Mouse (Mus musculus) cortical plate, adult 2 months (tissue): Measurements from ENCODE around the gene Prkcz. TPM values are rescaled to one million over a fixed set of nuclear protein-coding genes. Genes with fewer than 3 reads are reported as not detected.
A peak's percentile ranks its signal among the peaks of the same experiment; 100 is the strongest.

Experiments
- H3K27ac ChIP-seq: fragments of 200-500 bp; 2 replicates; pipeline ENCODE4 v1.5.1; 2012; ENCODE audit warnings: low read length, control low read depth, inconsistent platforms; ENCODE audit not compliant: insufficient read depth
- H3K4me1 ChIP-seq: fragments of 200-500 bp; 2 replicates; pipeline ENCODE4 v1.6.1; 2011; ENCODE audit warnings: low read length; ENCODE audit not compliant: control insufficient read depth, insufficient read depth
- H3K4me3 ChIP-seq: fragments of 200-500 bp; 2 replicates; pipeline ENCODE4 v1.5.1; 2011; ENCODE audit warnings: mild to moderate bottlenecking, low read length, control low read depth; ENCODE audit not compliant: insufficient read depth
- CTCF ChIP-seq: fragments of 200-500 bp; IDR thresholded peaks from 2 replicates; pipeline ENCODE4 v1.5.1; 2011; ENCODE audit warnings: mild to moderate bottlenecking, control low read depth, low read length; ENCODE audit not compliant: insufficient read depth; ENCODE audit errors: extremely low read depth
- POLR2A ChIP-seq: fragments of 200-500 bp; IDR thresholded peaks from 2 replicates; pipeline ENCODE4 v1.6.1; 2011; ENCODE audit warnings: mild to moderate bottlenecking, low read length, control low read depth; ENCODE audit not compliant: insufficient read depth; ENCODE audit errors: extremely low read depth
- polyA plus RNA-seq: library from polyadenylated mRNA; depleted of rRNA; stranded (reverse); fragments of >200 nt; gene quantifications from 2 replicates; pipeline ENCODE4 v1.2.3, GENCODE M21; 2012

Prkcz gene
- polyA plus RNA-seq, 1 experiment = 315 TPM

DNA sequence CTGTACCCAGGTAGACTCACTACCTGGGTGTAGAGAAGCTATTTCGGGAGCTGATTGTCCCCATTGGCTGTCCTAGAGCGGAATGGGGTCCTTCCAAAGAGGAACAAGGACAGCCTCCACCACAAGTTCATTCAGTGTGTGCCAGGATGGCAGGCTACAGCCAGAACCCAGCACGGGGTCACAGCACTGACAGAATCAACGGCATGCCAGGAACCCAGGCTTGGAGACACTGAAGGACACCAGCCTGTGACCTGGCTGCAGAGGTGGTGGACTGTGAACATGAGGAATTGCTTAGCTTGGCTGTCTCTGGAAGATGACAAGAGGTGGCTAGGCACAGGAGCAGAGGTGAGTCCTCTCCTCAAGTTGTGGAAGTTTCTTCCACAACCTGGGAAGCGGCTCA, 118.9 kb downstream of the Prkcz start:
- no peak overlapping the region for H3K4me3 ChIP-seq
- peaks cover 7% of the 10 kb centered on the region for H3K4me1 ChIP-seq
- H3K27ac ChIP-seq = no peak overlapping the region
- TF ChIP-seq CTCF (no peak), POLR2A (no peak)

DNA sequence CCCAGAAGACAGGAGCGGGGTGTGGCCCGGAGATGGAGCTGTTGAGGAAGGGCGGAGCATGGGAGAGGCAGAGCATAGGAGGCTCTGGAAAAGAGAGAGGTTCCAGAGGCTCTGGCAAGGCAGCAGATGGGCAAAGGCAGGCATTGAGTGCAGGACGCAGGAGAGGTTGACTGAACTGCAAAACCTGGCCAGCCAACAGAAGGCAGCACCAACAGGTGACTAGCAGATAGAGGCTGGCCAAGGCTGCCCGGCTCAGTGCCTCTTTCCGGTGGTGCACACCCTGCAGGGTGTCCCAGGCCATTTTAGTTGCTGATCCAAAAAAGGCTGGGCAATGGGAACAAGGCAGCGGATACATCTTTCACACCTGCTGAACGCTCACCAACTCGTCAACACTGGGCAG, 119.4 kb downstream of the Prkcz start:
- Histone ChIP-seq H3K4me3 (no peak overlapping the region), H3K27ac (no peak overlapping the region), H3K4me1 (peaks cover 7% of the 10 kb centered on the region)
- no peak for TF ChIP-seq POLR2A
- TF ChIP-seq CTCF = no peak

DNA sequence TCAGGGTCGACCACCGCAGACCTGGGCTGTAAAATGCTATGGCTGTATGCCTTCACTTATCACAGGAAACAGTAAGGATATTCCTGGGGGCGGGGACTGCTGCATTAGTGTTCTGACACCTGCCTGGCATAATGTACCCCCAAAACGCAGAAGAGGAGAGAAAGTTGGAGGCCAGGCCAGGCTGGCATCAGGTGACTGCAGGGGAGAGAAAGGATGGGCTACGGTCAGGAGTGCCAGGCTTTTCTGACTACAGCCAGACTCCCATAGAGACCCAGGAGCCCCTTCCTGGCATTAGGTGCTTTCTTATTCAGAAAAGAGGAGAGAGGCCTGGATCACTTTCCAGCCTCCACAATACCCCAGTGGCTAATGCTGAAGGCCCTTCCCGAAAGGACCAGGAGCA, 121.7 kb downstream of the Prkcz start:
- TF ChIP-seq POLR2A (no peak), CTCF (no peak)
- H3K4me3 ChIP-seq = no peak overlapping the region

DNA sequence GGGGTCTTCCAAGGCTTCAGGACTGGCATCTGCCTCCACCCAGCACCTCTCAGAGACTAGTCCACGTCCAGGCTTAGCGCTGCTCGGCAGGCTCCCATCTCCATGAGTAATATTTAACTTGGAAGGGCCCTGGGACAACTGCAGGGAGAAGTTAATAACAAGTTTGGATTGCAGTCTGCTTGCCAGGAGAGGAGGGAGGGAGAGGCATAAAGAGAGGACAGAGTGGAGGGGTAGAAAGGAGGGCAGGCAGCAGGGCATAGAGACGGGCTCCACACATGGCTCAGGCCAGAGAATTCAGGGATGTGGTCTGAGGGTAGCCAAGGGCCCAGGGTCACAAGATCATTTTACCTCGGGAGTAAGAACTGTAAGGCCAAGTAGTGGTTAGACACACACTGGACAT, 122.9 kb downstream of the Prkcz start:
- no peak for TF ChIP-seq CTCF
- TF ChIP-seq POLR2A = no peak
- H3K4me1 ChIP-seq = peaks cover 19% of the 10 kb centered on the region
- no peak overlapping the region for H3K4me3 ChIP-seq
- no peak overlapping the region for H3K27ac ChIP-seq

More for the DNA sequence above, 121.7 kb downstream of the Prkcz start:
- Histone ChIP-seq H3K27ac (no peak overlapping the region), H3K4me1 (peaks cover 12% of the 10 kb centered on the region)

DNA sequence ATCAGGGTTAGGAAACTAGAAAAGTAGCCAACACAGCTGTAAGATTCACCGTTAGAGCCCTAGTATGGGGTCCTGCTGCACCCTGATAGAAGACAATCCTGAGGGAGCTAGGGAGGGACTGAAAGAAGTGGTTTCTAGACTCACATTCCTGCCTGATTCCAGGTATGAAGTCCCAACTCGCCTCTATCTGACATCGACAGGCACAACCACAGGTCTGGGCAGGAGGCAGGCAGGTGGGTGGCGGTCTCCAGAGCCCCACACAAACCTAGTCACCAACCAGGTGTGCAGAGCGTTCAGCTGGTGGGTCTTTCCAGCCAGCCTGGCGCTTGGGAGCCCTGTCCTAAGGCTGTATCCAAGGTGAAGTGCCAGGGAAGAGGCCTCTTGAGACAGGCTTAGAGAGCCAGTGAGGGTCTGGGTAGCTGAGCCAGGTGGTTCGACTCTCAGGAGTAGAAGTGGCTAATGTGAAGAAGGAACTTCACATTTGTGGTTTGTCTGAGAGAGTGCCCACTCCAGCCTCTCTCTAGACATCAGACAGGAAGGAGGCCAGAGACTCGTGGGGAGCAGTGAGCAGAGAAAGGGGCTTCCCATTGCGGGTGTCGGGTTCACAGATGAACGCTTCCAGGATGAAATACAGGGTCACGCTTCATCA, 124.3 kb downstream of the Prkcz start:
- Histone ChIP-seq H3K4me1 (peaks cover 21% of the 10 kb centered on the region), H3K27ac (no peak overlapping the region), H3K4me3 (no peak overlapping the region)
- TF ChIP-seq POLR2A = no peak

DNA sequence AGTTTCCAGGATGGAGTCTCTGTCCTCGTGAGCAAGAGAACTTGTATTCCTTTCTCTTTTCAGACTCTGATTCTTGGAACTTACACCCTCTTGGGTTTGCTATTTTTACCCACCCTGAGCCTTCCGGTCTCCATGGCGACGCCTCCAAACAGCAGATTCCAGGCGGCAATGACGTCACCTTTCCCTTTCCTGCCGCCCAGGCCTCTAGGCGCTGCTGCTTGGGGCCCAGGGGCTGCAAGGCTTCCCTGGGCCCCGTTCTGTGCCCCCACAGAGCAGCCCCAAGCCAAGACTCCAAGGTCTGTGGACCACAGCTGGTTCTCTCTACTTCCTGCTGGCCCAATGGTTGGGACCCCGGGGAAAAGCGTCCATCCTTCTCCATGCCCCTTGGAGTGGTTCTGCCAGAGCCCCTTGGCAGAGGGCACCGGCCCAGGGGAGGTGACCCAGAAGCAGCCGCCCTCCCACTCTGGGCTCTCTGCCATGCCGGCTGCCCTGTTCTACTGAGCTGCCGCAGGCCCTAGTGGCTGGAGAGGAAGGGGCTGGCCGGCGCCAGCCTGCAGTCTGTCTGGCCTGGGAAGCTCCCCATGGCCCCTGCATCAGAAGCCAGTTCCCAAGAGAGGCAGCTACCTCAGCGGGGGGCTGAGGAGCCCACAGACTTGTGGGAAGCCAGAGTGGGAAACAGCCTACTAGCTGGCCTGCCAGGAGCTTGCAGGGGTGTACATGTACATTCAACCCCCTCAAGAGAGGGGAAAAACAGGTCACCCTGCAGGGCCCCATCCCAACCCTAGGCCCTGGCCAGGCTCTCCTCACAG, 125.6 kb downstream of the Prkcz start:
- TF ChIP-seq POLR2A (no peak), CTCF (no peak)
- Histone ChIP-seq H3K4me1 (peaks cover 21% of the 10 kb centered on the region), H3K4me3 (no peak overlapping the region), H3K27ac (peak overlapping the region; percentile 99)

DNA sequence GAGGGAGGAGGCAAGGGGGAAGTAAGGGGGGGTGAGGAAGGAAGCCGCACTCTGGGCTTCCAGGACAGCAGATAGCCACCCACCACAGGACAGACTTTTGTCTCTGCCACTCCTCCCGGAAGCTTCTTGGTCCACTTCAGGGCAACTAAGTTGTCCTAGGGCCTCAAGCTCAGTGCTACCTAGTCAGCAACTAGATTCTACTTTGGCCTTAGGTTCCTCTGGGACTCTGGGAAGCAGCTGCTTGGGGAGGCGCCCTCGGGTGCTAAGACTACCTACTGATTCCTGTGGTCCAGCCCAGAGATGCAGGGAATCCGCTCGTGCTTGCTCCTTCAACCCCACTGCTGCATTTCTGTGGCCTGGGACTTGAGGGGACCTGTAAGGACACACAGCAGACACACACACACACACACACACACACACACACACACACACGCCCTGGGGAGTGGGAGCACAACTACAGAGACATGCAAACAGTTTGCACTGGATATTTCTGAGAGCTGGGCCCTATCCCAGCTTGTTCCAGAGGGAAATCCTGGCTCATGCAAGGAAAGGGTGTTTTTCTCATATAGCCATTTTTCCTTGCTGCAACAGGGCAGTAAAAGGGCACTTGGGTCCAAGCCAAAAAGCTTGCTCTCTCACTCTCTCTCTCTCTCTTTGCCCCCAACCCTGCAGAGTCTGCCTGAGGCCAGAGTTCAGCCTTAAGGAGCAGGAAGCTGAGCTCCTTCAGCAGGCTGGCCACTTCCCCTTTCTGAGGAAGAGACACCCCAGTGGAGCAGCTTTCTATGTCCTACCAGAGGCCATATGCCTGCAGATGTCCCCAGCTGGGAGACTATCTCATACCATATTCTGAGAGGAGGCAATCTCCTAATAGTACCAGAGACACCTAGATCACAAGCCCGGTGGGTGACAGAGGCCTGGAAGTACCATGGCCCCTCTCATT, 126.5 kb downstream of the Prkcz start:
- peak overlapping the region; percentile 99 for H3K27ac ChIP-seq
- H3K4me3 ChIP-seq = no peak overlapping the region
- H3K4me1 ChIP-seq = peaks cover 21% of the 10 kb centered on the region
- no peak for TF ChIP-seq CTCF
- no peak for TF ChIP-seq POLR2A

DNA sequence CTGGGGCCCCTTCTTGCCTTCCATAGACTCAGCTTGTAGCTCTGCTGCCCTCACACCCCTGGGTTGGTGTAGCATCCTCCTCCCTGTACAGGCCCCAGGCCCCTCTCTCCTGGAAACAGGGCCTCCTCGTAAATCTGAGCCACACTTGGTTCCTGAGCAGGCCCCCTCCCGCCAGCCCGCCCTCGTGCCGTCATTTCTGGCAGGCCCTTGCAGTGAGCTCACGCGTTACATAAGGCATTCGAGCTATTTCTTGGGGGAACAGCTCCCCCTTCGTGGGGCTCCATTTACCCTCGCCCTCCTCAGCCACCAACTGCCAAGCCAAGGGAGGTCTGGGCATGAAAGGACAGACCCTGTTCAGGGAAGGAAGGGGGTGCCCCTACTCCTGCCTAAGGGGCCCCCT, 127.3 kb downstream of the Prkcz start:
- H3K27ac ChIP-seq = peak overlapping the region; percentile 99
- H3K4me1 ChIP-seq = peaks cover 21% of the 10 kb centered on the region
- TF ChIP-seq CTCF (no peak), POLR2A (peak; percentile 47; the same call in 1 of the 2 replicates)
- no peak overlapping the region for H3K4me3 ChIP-seq

DNA sequence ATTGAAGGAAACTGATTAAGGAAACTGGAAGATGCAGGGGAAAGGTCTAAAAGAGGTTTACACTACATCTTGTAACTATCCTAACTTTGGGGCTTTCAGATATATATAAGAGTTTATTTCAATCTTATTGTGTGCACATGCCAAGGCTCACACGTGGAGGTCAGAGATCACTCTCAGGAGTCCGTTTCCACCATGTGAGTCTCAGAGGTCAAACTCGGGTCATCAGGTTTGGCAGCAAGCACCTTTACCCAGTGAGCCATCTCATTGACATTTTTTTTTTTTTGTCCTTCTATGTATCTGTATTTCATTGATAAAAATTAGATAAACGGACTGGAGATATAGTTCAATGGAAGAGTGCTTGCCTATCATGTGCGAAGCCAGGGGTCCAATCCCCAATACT, 132.7 kb downstream of the Prkcz start:
- TF ChIP-seq CTCF = no peak
- TF ChIP-seq POLR2A = no peak

More for the DNA sequence above, 132.7 kb downstream of the Prkcz start:
- H3K4me1 ChIP-seq = peaks cover 8% of the 10 kb centered on the region
- no peak overlapping the region for H3K4me3 ChIP-seq
- H3K27ac ChIP-seq = no peak overlapping the region
